Mouse (Mus musculus) right cerebral cortex, postnatal 10 days (tissue): Measurements from ENCODE around the gene Gm10392.

Source experiments
- DNase-seq, 2 experiments: peaks; one replicate each; pipeline ENCODE4 v3.0.0; 2021; ENCODE audit warnings: low spot score in 2 of 2

The Gm10392 gene

GRCm38 (mm10) chr11:77508068-77509021, 10.7 kb downstream of the Gm10392 start:
- DNase-seq = peak; percentile 86 to 89

GRCm38 (mm10) chr11:77507426-77507825, 11.6 kb downstream of the Gm10392 start:
- DNase-seq = peak in 1 of 2 experiments; percentile 27

GRCm38 (mm10) chr11:77506941-77507340, 12.1 kb downstream of the Gm10392 start:
- peak; percentile 18 to 29 for DNase-seq

GRCm38 (mm10) chr11:77506273-77506672, 12.7 kb downstream of the Gm10392 start:
- DNase-seq = peak; percentile 27 to 30

- DNase-seq = no peak
Measured at GRCm38 (mm10) chr11:77505291-77505980, 13.6 kb downstream of the Gm10392 start.

- no peak for DNase-seq
Measured at GRCm38 (mm10) chr11:77504377-77504776, 14.6 kb downstream of the Gm10392 start.

GRCm38 (mm10) chr11:77503511-77503910, 15.5 kb downstream of the Gm10392 start:
- no peak for DNase-seq

GRCm38 (mm10) chr11:77502481-77502880, 16.5 kb downstream of the Gm10392 start:
- no peak for DNase-seq

GRCm38 (mm10) chr11:77501971-77502370, 17.0 kb downstream of the Gm10392 start:
- DNase-seq = no peak

GRCm38 (mm10) chr11:77501392-77501791, 17.6 kb downstream of the Gm10392 start:
- peak; percentile 79 to 84 for DNase-seq

GRCm38 (mm10) chr11:77500361-77501325, 18.4 kb downstream of the Gm10392 start:
- peak; percentile 67 to 85 for DNase-seq

- peak in 1 of 2 experiments; percentile 58 for DNase-seq
Measured at GRCm38 (mm10) chr11:77499354-77499753, 19.6 kb downstream of the Gm10392 start.

GRCm38 (mm10) chr11:77498261-77499139, 20.5 kb downstream of the Gm10392 start:
- no peak for DNase-seq

GRCm38 (mm10) chr11:77497851-77498250, 21.1 kb downstream of the Gm10392 start:
- peak in 1 of 2 experiments; percentile 44 for DNase-seq

GRCm38 (mm10) chr11:77497341-77497756, 21.6 kb downstream of the Gm10392 start:
- DNase-seq = peak in 1 of 2 experiments; percentile 52

GRCm38 (mm10) chr11:77495507-77495906, 23.5 kb downstream of the Gm10392 start:
- no peak for DNase-seq

GRCm38 (mm10) chr11:77494782-77495181, 24.2 kb downstream of the Gm10392 start:
- no peak for DNase-seq

GRCm38 (mm10) chr11:77494344-77494676, 24.7 kb downstream of the Gm10392 start:
- no peak for DNase-seq

- peak; percentile 67 to 78 for DNase-seq
Measured at GRCm38 (mm10) chr11:77493512-77494343, 25.3 kb downstream of the Gm10392 start, which contains the start of gene Git1. Git1 (plus strand) TSS chr11:77493562.
